Mouse (Mus musculus): ENCODE results near the gene Ruvbl2.

DNA sequence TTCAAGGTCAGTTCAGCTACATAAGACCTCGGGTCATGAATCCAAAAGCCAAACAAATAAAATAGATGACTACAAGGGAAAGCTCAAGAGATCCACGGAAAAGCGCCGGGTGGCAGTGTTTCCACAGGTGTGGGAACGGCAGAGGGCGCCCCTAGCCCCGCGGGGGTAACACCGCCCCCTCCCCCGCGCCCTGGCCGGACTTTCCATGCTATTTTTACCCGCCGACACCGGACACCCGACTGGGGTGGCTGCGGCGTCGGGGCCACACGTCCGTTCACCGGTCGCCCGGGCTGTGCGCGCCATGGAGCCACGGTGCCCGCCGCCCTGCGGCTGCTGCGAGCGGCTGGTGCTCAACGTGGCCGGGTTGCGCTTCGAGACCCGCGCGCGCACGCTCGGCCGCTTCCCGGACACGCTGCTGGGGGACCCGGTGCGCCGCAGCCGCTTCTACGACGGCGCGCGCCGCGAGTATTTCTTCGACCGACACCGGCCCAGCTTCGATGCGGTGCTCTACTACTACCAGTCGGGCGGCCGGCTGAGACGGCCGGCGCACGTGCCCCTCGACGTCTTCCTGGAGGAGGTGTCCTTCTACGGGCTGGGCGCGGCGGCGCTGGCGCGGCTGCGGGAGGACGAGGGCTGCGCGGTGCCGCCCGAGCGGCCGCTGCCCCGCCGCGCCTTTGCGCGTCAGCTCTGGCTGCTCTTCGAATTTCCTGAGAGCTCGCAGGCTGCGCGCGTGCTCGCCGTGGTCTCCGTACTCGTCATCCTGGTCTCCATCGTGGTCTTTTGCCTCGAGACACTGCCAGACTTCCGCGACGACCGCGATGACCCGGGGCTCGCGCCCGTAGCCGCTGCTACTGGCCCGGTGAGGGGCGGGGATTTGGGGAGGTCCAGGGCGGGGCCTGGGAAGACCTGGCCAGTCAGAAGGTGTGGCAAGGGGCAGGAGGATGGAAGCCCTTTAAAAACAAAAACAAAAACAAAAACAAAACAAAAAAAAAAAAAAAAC, 31.4 kb downstream of the Ruvbl2 start:
- no peak for TF ChIP-seq FLI1 (IDR thresholded peaks at IDR 0.05; ENCODE audit: low read length)
- no peak for TF ChIP-seq GATA1 (IDR thresholded peaks at IDR 0.05; ENCODE audit: borderline replicate concordance, low read length)

Data from megakaryocyte, embryonic 14.5 days (primary cell).